Mouse (Mus musculus) liver, postnatal 0 days (tissue): ENCODE data around the gene Ccdc124.

Experiments used
- CTCF ChIP-seq: sonication (generic); IDR thresholded peaks from 2 replicates; pipeline ENCODE4 v1.5.1; 2016; ENCODE audit warnings: antibody characterized with exemption, low read depth
- EP300 ChIP-seq: IDR thresholded peaks from 2 replicates; pipeline ENCODE4 v1.6.1; 2016; ENCODE audit warnings: antibody characterized with exemption, low read depth, mild to moderate bottlenecking

- TF ChIP-seq CTCF (no peak), EP300 (no peak)
These were observed 39.2 kb upstream of the Ccdc124 start for GRCm38 (mm10) chr8:70912955-70913354.
